Mouse (Mus musculus): ENCODE data around the gene Sirt7. TPM values are rescaled to one million over a fixed set of nuclear protein-coding genes. Genes with fewer than 3 reads are reported as not detected.

Gene Sirt7
- total RNA-seq, 1 experiment, result 29.4 TPM

DNA sequence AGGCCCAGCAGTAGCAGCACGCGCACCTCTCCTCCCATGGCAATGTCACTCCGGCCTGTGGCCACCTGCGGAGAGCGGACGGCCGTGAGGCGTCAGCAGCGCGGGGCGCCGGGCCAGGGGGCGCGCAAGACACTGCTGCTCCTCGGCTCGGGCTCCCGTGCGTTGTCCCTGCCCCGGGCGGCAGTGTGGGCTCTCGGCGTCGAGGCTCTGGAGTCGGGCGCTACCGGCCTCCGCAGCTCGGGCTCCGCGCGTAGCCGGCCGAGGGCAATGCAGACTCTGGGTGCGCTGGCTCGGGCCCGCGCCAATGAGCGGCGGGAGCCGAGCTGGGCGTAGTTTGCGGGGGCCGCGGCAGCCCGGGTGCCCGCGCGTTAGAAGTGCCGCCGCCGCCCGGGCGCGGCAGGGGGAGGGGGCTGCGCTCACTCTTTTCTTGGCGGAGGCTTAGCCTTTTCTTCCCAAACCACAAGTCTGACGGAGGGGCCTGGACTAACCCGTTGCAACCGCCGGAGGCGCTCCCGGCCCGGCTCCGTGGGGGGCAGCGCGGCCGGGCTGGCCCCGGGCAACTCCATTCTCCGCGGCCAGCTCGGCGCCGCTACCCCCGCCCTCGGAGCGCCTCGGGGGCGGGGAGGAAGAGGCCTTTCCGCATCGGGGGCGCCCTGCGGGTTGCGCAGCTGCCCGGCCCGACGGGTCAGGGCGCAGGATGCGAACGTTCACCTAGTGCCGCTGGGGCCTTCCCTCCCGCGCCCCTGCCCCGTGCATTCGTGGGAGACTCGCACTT lies 35.4 kb upstream of the Sirt7 start:
- no peak for TF ChIP-seq CHD2 (IDR thresholded peaks at IDR 0.05; ENCODE audit: low read depth, low read length)
- no peak for TF ChIP-seq ZC3H11A (IDR thresholded peaks at IDR 0.05; ENCODE audit: borderline replicate concordance, low read depth, low read length)
- no peak for TF ChIP-seq HCFC1 (IDR thresholded peaks at IDR 0.05; ENCODE audit: borderline replicate concordance, insufficient read depth, low read length)
- TF ChIP-seq ZNF384 (IDR thresholded peaks at IDR 0.05; ENCODE audit: low read depth, low read length), result no peak
- TF ChIP-seq MAFK (IDR thresholded peaks at IDR 0.05; ENCODE audit: insufficient read depth, low read depth, low read length), result no peak
- Histone ChIP-seq H3K9ac (ENCODE audit: insufficient read depth, low read depth, low read length, poor library complexity, severe bottlenecking) (peak overlapping the region; percentile 79), H3K4me3 (ENCODE audit: insufficient read depth in 1 of 2, low read depth in 1 of 2, low read length in 2 of 2, poor library complexity in 1 of 2, severe bottlenecking in 1 of 2) (peak overlapping the region; percentile 84 to 86), H3K9me3 (ENCODE audit: control insufficient read depth, insufficient read depth, low read depth, low read length) (no peaks in the 10 kb centered on the region), H3K36me3 (ENCODE audit: control insufficient read depth, insufficient read depth, low read length, poor library complexity, severe bottlenecking) (no peaks in the 10 kb centered on the region; the same call in 1 of the 2 replicates), H3K4me1 (ENCODE audit: control insufficient read depth in 2 of 2, insufficient read depth in 2 of 2, low read length in 2 of 2, poor library complexity in 1 of 2) (peaks cover 13 to 28% of the 10 kb centered on the region in 2 experiments), H3K27ac (ENCODE audit: insufficient read depth, low read depth, low read length, poor library complexity, severe bottlenecking) (peak overlapping the region; percentile 52; the same call in 1 of the 2 replicates)
- no peak for DNase-seq (ENCODE audit: low read depth, low spot score)
- in situ Hi-C loops (cut with MboI; ENCODE audit: low sequenced_read_pairs in 2 of 2, unreplicated experiment in 2 of 2), result no loop called here

DNA sequence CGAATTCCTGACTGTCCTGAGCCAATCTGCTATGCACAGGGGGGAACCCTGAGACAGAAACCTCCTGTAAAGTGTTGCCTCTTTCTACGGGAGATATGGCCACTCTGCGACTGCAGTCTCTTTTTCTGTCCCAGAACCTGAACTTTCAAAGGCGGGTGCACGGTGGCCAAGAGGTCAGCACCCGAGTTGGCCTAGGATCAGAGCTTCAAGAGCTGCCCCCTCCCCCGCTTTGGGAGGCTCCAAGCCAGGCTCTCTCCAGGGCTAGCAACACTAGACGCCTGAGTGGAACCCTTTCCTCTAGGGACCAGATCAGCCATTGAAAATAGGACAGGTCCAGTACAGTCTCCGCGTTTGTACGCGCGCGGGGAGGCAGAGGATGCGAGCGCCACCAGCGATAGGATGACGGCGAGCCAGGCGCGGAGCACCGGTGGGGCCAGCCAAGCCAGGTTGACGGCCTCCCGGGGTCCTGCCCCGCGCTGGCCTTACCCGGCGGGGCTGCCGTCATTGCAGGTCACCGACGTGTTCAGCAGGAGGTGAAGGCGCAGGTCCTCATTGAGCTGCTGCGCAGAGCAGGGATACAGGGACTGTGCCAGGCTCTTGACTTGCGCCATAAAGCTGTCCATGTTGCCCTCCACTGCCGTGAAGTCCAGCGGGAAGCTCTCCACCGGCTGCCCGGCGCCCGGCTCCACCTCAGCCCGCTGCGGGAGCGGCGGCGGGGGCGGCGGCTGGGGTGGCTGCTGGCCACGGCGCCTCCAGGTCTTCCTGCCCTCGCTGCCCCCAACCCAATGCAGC lies 34.7 kb upstream of the Sirt7 start:
- in situ Hi-C loops (cut with MboI; ENCODE audit: low sequenced_read_pairs in 2 of 2, unreplicated experiment in 2 of 2), result no loop called here
- Histone ChIP-seq H3K9me3 (ENCODE audit: control insufficient read depth, insufficient read depth, low read depth, low read length) (no peaks in the 10 kb centered on the region), H3K4me3 (ENCODE audit: insufficient read depth in 1 of 2, low read depth in 1 of 2, low read length in 2 of 2, poor library complexity in 1 of 2, severe bottlenecking in 1 of 2) (peak overlapping the region; percentile 84 to 86), H3K4me1 (ENCODE audit: control insufficient read depth in 2 of 2, insufficient read depth in 2 of 2, low read length in 2 of 2, poor library complexity in 1 of 2) (peaks cover 13 to 22% of the 10 kb centered on the region in 2 experiments), H3K27ac (ENCODE audit: insufficient read depth, low read depth, low read length, poor library complexity, severe bottlenecking) (0 out of 2 replicates have a peak overlapping the region, but pooled peaks have one; percentile 7), H3K36me3 (ENCODE audit: control insufficient read depth, insufficient read depth, low read length, poor library complexity, severe bottlenecking) (no peaks in the 10 kb centered on the region; the same call in 1 of the 2 replicates), H3K9ac (ENCODE audit: insufficient read depth, low read depth, low read length, poor library complexity, severe bottlenecking) (peak overlapping the region; percentile 79)
- DNase-seq (ENCODE audit: low read depth, low spot score), result no peak
- TF ChIP-seq MAFK (IDR thresholded peaks at IDR 0.05; ENCODE audit: insufficient read depth, low read depth, low read length) (no peak), ZC3H11A (IDR thresholded peaks at IDR 0.05; ENCODE audit: borderline replicate concordance, low read depth, low read length) (no peak), HCFC1 (IDR thresholded peaks at IDR 0.05; ENCODE audit: borderline replicate concordance, insufficient read depth, low read length) (no peak), CHD2 (IDR thresholded peaks at IDR 0.05; ENCODE audit: low read depth, low read length) (no peak), ZNF384 (IDR thresholded peaks at IDR 0.05; ENCODE audit: low read depth, low read length) (no peak)

DNA sequence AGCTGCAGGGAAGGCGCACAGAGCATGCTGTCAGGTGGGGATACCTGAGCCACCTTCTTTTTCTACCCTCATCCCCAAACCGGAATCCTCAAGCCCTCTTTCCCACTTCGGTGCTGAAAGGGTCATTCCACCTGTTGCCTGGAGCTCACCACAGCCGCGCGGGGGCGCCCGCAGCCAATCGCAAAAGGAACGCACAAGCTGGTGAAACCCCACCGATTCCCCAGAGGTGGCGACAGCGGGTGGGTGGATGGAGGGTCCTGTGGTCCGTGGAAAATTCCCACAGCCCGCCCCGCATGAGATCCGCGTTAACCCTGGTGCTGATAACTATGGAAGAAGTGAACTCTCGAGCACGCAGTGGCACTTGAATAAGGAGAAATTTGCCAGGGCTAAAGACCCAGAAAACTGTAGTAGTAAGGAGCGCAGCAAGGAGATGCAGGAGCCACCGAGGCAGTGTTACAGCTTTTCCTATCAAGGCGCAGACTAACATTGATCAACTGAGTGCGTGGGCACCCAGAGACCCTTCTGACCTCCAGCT lies 33.9 kb upstream of the Sirt7 start:
- Histone ChIP-seq H3K4me3 (ENCODE audit: insufficient read depth in 1 of 2, low read depth in 1 of 2, low read length in 2 of 2, poor library complexity in 1 of 2, severe bottlenecking in 1 of 2) (peak overlapping the region; percentile 84 to 86), H3K36me3 (ENCODE audit: control insufficient read depth, insufficient read depth, low read length, poor library complexity, severe bottlenecking) (peaks cover under 1% of the 10 kb centered on the region), H3K9me3 (ENCODE audit: control insufficient read depth, insufficient read depth, low read depth, low read length) (no peaks in the 10 kb centered on the region), H3K9ac (ENCODE audit: insufficient read depth, low read depth, low read length, poor library complexity, severe bottlenecking) (peak overlapping the region; percentile 79; the same call in 1 of the 2 replicates), H3K4me1 (ENCODE audit: control insufficient read depth in 2 of 2, insufficient read depth in 2 of 2, low read length in 2 of 2, poor library complexity in 1 of 2) (peaks cover 9 to 21% of the 10 kb centered on the region in 2 experiments), H3K27ac (ENCODE audit: insufficient read depth, low read depth, low read length, poor library complexity, severe bottlenecking) (no peak overlapping the region)
- TF ChIP-seq ZC3H11A (IDR thresholded peaks at IDR 0.05; ENCODE audit: borderline replicate concordance, low read depth, low read length) (peak; percentile 28), CHD2 (IDR thresholded peaks at IDR 0.05; ENCODE audit: low read depth, low read length) (no peak)
- in situ Hi-C loops (cut with MboI; ENCODE audit: low sequenced_read_pairs in 2 of 2, unreplicated experiment in 2 of 2), result no loop called here
- peak; percentile 82 for DNase-seq (ENCODE audit: low read depth, low spot score)

DNA sequence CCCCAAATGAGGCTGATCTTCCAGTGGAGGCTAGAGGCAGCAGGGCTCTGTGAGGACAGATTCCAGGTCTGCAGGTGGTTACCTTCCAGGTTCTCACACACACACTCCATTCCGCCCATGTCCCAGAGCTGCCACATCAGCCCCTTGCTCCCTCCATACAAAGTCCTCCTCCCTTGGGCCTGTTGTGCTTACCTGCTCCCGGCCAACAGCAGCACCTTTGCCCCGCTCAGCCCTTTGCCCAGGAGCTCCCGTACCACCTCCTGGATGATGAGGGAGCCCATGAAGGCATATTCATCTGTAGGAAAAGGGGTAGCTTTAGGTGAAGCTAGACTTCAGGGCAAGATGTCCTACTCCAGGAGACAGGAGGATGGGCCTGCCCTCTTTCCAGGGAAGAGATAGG lies 32.3 kb upstream of the Sirt7 start:
- no peak for DNase-seq (ENCODE audit: low read depth, low spot score)
- H3K27ac ChIP-seq (ENCODE audit: insufficient read depth, low read depth, low read length, poor library complexity, severe bottlenecking), result no peak overlapping the region
- H3K9ac ChIP-seq (ENCODE audit: insufficient read depth, low read depth, low read length, poor library complexity, severe bottlenecking), result no peak overlapping the region
- H3K9me3 ChIP-seq (ENCODE audit: control insufficient read depth, insufficient read depth, low read depth, low read length), result no peaks in the 10 kb centered on the region
- peaks cover 2% of the 10 kb centered on the region for H3K36me3 ChIP-seq (ENCODE audit: control insufficient read depth, insufficient read depth, low read length, poor library complexity, severe bottlenecking)
- H3K4me1 ChIP-seq (ENCODE audit: control insufficient read depth in 2 of 2, insufficient read depth in 2 of 2, low read length in 2 of 2, poor library complexity in 1 of 2), result peaks cover 8 to 17% of the 10 kb centered on the region in 2 experiments; a peak in 3 of 4 replicates
- no peak overlapping the region for H3K4me3 ChIP-seq (ENCODE audit: insufficient read depth in 1 of 2, low read depth in 1 of 2, low read length in 2 of 2, poor library complexity in 1 of 2, severe bottlenecking in 1 of 2)
- TF ChIP-seq MAFK (IDR thresholded peaks at IDR 0.05; ENCODE audit: insufficient read depth, low read depth, low read length) (no peak), HCFC1 (IDR thresholded peaks at IDR 0.05; ENCODE audit: borderline replicate concordance, insufficient read depth, low read length) (no peak), ZNF384 (IDR thresholded peaks at IDR 0.05; ENCODE audit: low read depth, low read length) (no peak), ZC3H11A (IDR thresholded peaks at IDR 0.05; ENCODE audit: borderline replicate concordance, low read depth, low read length) (no peak), CHD2 (IDR thresholded peaks at IDR 0.05; ENCODE audit: low read depth, low read length) (no peak)
- in situ Hi-C loops (cut with MboI; ENCODE audit: low sequenced_read_pairs in 2 of 2, unreplicated experiment in 2 of 2), result no loop called here
